Mouse (Mus musculus) spleen, adult 2 months (tissue): Measurements from ENCODE around the gene Cldn9.

Source experiments
- CTCF ChIP-seq: fragments of 200-500 bp; IDR thresholded peaks from 2 replicates; pipeline ENCODE4 v1.5.1; 2011; ENCODE audit warnings: mild to moderate bottlenecking, inconsistent platforms; ENCODE audit not compliant: insufficient read depth, insufficient read length, insufficient replicate concordance; ENCODE audit errors: extremely low read depth
- POLR2A ChIP-seq: fragments of 200-500 bp; IDR thresholded peaks from 2 replicates; pipeline ENCODE4 v1.6.1; 2011; ENCODE audit warnings: low read depth, low read length, inconsistent platforms

GRCm38 (mm10) chr17:23674271-23674952, 9.4 kb downstream of the Cldn9 start:
- TF ChIP-seq CTCF (no peak), POLR2A (no peak)
